Mouse (Mus musculus): Measurements from ENCODE around the gene Aldoart1. TPM values are rescaled to one million over a fixed set of nuclear protein-coding genes. Genes with fewer than 3 reads are reported as not detected.

Aldoart1 gene
- total RNA-seq (2012; rRNA removed): 0.13 and 0.25 TPM in 2 replicates
- 1.7 and 1.9 TPM in 2 replicates for total RNA-seq (2014; rRNA removed)
- polyA plus RNA-seq (2012; ENCODE audit: insufficient read length, low read depth): 0.51 and 1.1 TPM in 2 replicates

GRCm38 (mm10) chr4:72852534-72852933 is at the start of gene Aldoart1:
Aldoart1 (minus strand) TSS chr4:72852634.
- no peak within 1 kb of the TSS for H3K27ac ChIP-seq (ENCODE audit: insufficient read depth, low read depth)
- dilution Hi-C loops (cut with MboI; ENCODE audit: extremely low pct_ligation_motif_present, extremely low pct_unique_long_range_greater_than_20kb, low sequenced_read_pairs): no loop called here
- no peaks in the 10 kb centered on the region for H3K27me3 ChIP-seq (replicated peaks)
- no peak within 1 kb of the TSS for H3K4me2 ChIP-seq (ENCODE audit: insufficient read depth, low read depth, poor library complexity, severe bottlenecking)
- no peak within 1 kb of the TSS for H3K4me3 ChIP-seq (replicated peaks in 1 of 3; ENCODE audit: low read depth in 2 of 3, low read length in 2 of 3, poor library complexity in 1 of 3)
- in situ Hi-C loops (cut with MboI; ENCODE audit: low pct_ligation_motif_present, low pct_unique_long_range_greater_than_20kb, low sequenced_read_pairs): no loop called here
- no peak within 1 kb of the TSS for H3K9ac ChIP-seq (ENCODE audit: insufficient read depth, low read depth)
- H3K36me3 ChIP-seq (replicated peaks in 1 of 2; ENCODE audit: control insufficient read depth in 1 of 2, insufficient read depth in 1 of 2, low read length in 1 of 2): no peaks in the 10 kb centered on the region
- peaks cover 16% of the 10 kb centered on the region for H3K9me3 ChIP-seq (replicated peaks; ENCODE audit: low read length)
- TF ChIP-seq USF1 (IDR thresholded peaks at IDR 0.05; ENCODE audit: low read depth, low read length) (no peak), SIN3A (IDR thresholded peaks at IDR 0.05; ENCODE audit: low read length) (no peak), NRF1 (IDR thresholded peaks at IDR 0.05; ENCODE audit: low read depth, low read length) (no peak), PAX5 (IDR thresholded peaks at IDR 0.05; ENCODE audit: low read length) (no peak), CTCF (conservative IDR thresholded peaks at IDR 0.05 in 1 of 2, IDR thresholded peaks at IDR 0.05 in 1 of 2; ENCODE audit: low read depth in 2 of 2, low read length in 2 of 2) (no peak), MEF2A (IDR thresholded peaks at IDR 0.05; ENCODE audit: borderline replicate concordance, low read depth, low read length) (no peak), CHD1 (IDR thresholded peaks at IDR 0.05; ENCODE audit: low read depth, low read length) (no peak), MAZ (IDR thresholded peaks at IDR 0.05; ENCODE audit: low read depth, low read length) (no peak), RAD21 (IDR thresholded peaks at IDR 0.05; ENCODE audit: low read depth, low read length) (no peak), POLR2AphosphoS2 (IDR thresholded peaks at IDR 0.05; ENCODE audit: low read depth, low read length) (no peak), JUN (IDR thresholded peaks at IDR 0.05; ENCODE audit: insufficient read depth, low read depth, low read length) (no peak), MAX (IDR thresholded peaks at IDR 0.05; ENCODE audit: low read length) (no peak), TBP (conservative IDR thresholded peaks at IDR 0.05; ENCODE audit: low read depth, low read length) (no peak), MAFK (IDR thresholded peaks at IDR 0.05; ENCODE audit: insufficient replicate concordance, low read length) (no peak), EP300 (IDR thresholded peaks at IDR 0.05; ENCODE audit: low read length) (no peak), JUND (conservative IDR thresholded peaks at IDR 0.05; ENCODE audit: low read depth, low read length) (no peak), SMC3 (IDR thresholded peaks at IDR 0.05; ENCODE audit: low read depth, low read length) (no peak), MXI1 (IDR thresholded peaks at IDR 0.05; ENCODE audit: low read depth, low read length) (no peak), ZC3H11A (IDR thresholded peaks at IDR 0.05; ENCODE audit: low read depth, low read length) (no peak)
- H3K79me2 ChIP-seq (replicated peaks; ENCODE audit: control insufficient read depth, extremely low read depth, insufficient read depth, poor library complexity, severe bottlenecking): no peaks in the 10 kb centered on the region
- DNase-seq (ENCODE audit: extremely low read depth): no peak
- no peaks in the 10 kb centered on the region for H3K4me1 ChIP-seq (ENCODE audit: control insufficient read depth in 1 of 2, insufficient read depth in 2 of 2)

- in situ Hi-C loops (cut with MboI; ENCODE audit: low pct_ligation_motif_present, low pct_unique_long_range_greater_than_20kb, low sequenced_read_pairs): no loop called here
These were observed 49.1 kb upstream of the Aldoart1 start for GRCm38 (mm10) chr4:72901566-72901965.

More at GRCm38 (mm10) chr4:72901566-72901965, 49.1 kb upstream of the Aldoart1 start:
- TF ChIP-seq USF2 (conservative IDR thresholded peaks at IDR 0.05; ENCODE audit: low read depth, low read length) (no peak), MAZ (IDR thresholded peaks at IDR 0.05; ENCODE audit: low read depth, low read length) (no peak), POLR2AphosphoS2 (IDR thresholded peaks at IDR 0.05; ENCODE audit: low read depth, low read length) (no peak), CHD1 (IDR thresholded peaks at IDR 0.05; ENCODE audit: low read depth, low read length) (no peak), PAX5 (IDR thresholded peaks at IDR 0.05; ENCODE audit: low read length) (no peak), TCF12 (IDR thresholded peaks at IDR 0.05; ENCODE audit: low read depth, low read length) (no peak), USF1 (IDR thresholded peaks at IDR 0.05; ENCODE audit: low read depth, low read length) (no peak), CTCF (conservative IDR thresholded peaks at IDR 0.05 in 1 of 2, IDR thresholded peaks at IDR 0.05 in 1 of 2; ENCODE audit: low read depth in 2 of 2, low read length in 2 of 2) (no peak), ETS1 (conservative IDR thresholded peaks at IDR 0.05; ENCODE audit: low read depth, low read length) (no peak), UBTF (IDR thresholded peaks at IDR 0.05; ENCODE audit: low read depth, low read length) (no peak), TBP (conservative IDR thresholded peaks at IDR 0.05; ENCODE audit: low read depth, low read length) (no peak), CHD2 (IDR thresholded peaks at IDR 0.05; ENCODE audit: low read length) (no peak), HCFC1 (IDR thresholded peaks at IDR 0.05; ENCODE audit: low read depth, low read length) (no peak), JUND (conservative IDR thresholded peaks at IDR 0.05; ENCODE audit: low read depth, low read length) (no peak), ELF1 (IDR thresholded peaks at IDR 0.05; ENCODE audit: low read depth, low read length) (no peak), BHLHE40 (IDR thresholded peaks at IDR 0.05; ENCODE audit: low read depth, low read length) (no peak)
- Histone ChIP-seq H3K36me3 (replicated peaks in 1 of 2; ENCODE audit: control insufficient read depth in 1 of 2, insufficient read depth in 1 of 2, low read length in 1 of 2) (no peaks in the 10 kb centered on the region), H3K9ac (ENCODE audit: insufficient read depth, low read depth) (no peak overlapping the region), H3K4me2 (ENCODE audit: insufficient read depth, low read depth, poor library complexity, severe bottlenecking) (no peak overlapping the region), H3K9me3 (replicated peaks; ENCODE audit: low read length) (peaks cover 20% of the 10 kb centered on the region), H3K4me1 (ENCODE audit: control insufficient read depth in 1 of 2, insufficient read depth in 2 of 2) (no peaks in the 10 kb centered on the region), H3K4me3 (replicated peaks in 1 of 3; ENCODE audit: low read depth in 2 of 3, low read length in 2 of 3, poor library complexity in 1 of 3) (no peak overlapping the region), H3K79me2 (replicated peaks; ENCODE audit: control insufficient read depth, extremely low read depth, insufficient read depth, poor library complexity, severe bottlenecking) (no peaks in the 10 kb centered on the region), H3K27me3 (replicated peaks) (no peaks in the 10 kb centered on the region), H3K27ac (ENCODE audit: insufficient read depth, low read depth) (no peak overlapping the region)
- no peak for DNase-seq (ENCODE audit: extremely low read depth)
- dilution Hi-C loops (cut with MboI; ENCODE audit: extremely low pct_ligation_motif_present, extremely low pct_unique_long_range_greater_than_20kb, low sequenced_read_pairs): no loop called here

All from CH12.LX (cell line).